In genomic region chr9:79806317-79807075, GRCm38 (mm10) we compare ENCODE assay signal across 8 mouse cellular contexts. TPM values are rescaled to one million over a fixed set of nuclear protein-coding genes. Genes with fewer than 3 reads are reported as not detected.
DNase-seq lines count a peak whose midpoint lies in the region; ATAC-seq lines count a peak whose summit lies in the region.

No protein-coding gene starts in this region.

- H3K9ac ChIP-seq in kidney, embryonic 16.5 days (replicated peaks; ENCODE audit: low read length) = no peak overlapping the region

- H3K27ac ChIP-seq in kidney, embryonic 16.5 days (ENCODE audit: low read length) = no peak overlapping the region

- intact Hi-C loops in left cerebral cortex, postnatal 25 days (cut with DNase I) = loop anchor here (1.0 kb wide), 1 partner anchor 196 kb away; no protein-coding TSS in a partner anchor
- intact Hi-C loops in left cerebral cortex, postnatal 36 days (cut with DNase I) = loop anchor here (1.0 kb wide), 1 partner anchor 196 kb away; no protein-coding TSS in a partner anchor

- H3K36me3 ChIP-seq in kidney, embryonic 16.5 days (ENCODE audit: insufficient read depth, low read length) = no peaks in the 10 kb centered on the region

- ATAC-seq in kidney, embryonic 16.5 days (ENCODE audit: low FRiP score, low TSS enrichment) = no peak

- H3K27me3 ChIP-seq in kidney, embryonic 16.5 days (ENCODE audit: insufficient read depth, low read length) = no peaks in the 10 kb centered on the region; the same call in 1 of the 2 replicates

- no peak overlapping the region for H3K4me2 ChIP-seq in kidney, embryonic 16.5 days (replicated peaks; ENCODE audit: low read depth, low read length)

- 33% methylated on average over 12 of the region's 12 CpGs for WGBS in kidney, embryonic 16.5 days

- H3K4me1 ChIP-seq in kidney, embryonic 16.5 days (ENCODE audit: insufficient read depth, low read length) = no peaks in the 10 kb centered on the region

- H3K4me3 ChIP-seq in kidney, embryonic 16.5 days (ENCODE audit: low read length) = no peak overlapping the region

- peak; percentile 39 to 76 for DNase-seq in cerebellum, postnatal 10 days
- DNase-seq in cerebellum, adult 18-20 months = no peak
- DNase-seq in left cerebral cortex, postnatal 25 days (ENCODE audit: low spot score in 2 of 2) = peak; percentile 32 to 66
- DNase-seq in left cerebral cortex, postnatal 36 days (ENCODE audit: low spot score in 2 of 2) = no peak
- peak; percentile 44 for DNase-seq in c-Kit-positive CD71-positive TER-119-negative erythroid progenitor cells, embryonic 14.5 days (ENCODE audit: low read depth)
- peak; percentile 68 for DNase-seq in lung, postnatal 10 days
- peak; percentile 15 for DNase-seq in telencephalon, adult 2 months (ENCODE audit: low read depth, low spot score)

- H3K9me3 ChIP-seq in kidney, embryonic 16.5 days (ENCODE audit: low read length) = no peaks in the 10 kb centered on the region

RNA-seq across cellular contexts. Expression of gene Tmem30a, which starts 13.2 kb away (rescaled TPM):
- 100 to 1,000 TPM; 255 to 267 TPM for total RNA-seq in left cerebral cortex, postnatal 25 days (2021)
- total RNA-seq in left cerebral cortex, postnatal 36 days (2021) = 100 to 1,000 TPM; 253 to 258 TPM
- 81.4 and 86.2 TPM in 2 replicates for polyA plus RNA-seq in kidney, embryonic 16.5 days (2015; fragmentation: Nextera tagmentation; extraction: Ambion mirVana)

RNA-seq across cellular contexts. Expression of gene Cox7a2, which starts 46.8 kb away (rescaled TPM):
- 100 to 1,000 TPM; 397 to 417 TPM for total RNA-seq in left cerebral cortex, postnatal 25 days (2021)
- total RNA-seq in left cerebral cortex, postnatal 36 days (2021) = 100 to 1,000 TPM; 340 to 356 TPM
- polyA plus RNA-seq in kidney, embryonic 16.5 days (2015; fragmentation: Nextera tagmentation; extraction: Ambion mirVana) = 692 and 698 TPM in 2 replicates

Comparison
In these comparisons a context has a peak if more than half of its experiments do, and no peak if none do; other contexts are left out.
1. DNase-seq: peak in cerebellum, postnatal 10 days (2 of 2), left cerebral cortex, postnatal 25 days (2 of 2), c-Kit-positive CD71-positive TER-119-negative erythroid progenitor cells, embryonic 14.5 days (single experiment), lung, postnatal 10 days (single experiment) and telencephalon, adult 2 months (single experiment); none in cerebellum, adult 18-20 months (0 of 2) and left cerebral cortex, postnatal 36 days (0 of 2).